Mouse (Mus musculus) lung, adult 10 weeks (tissue): ENCODE data around the gene B4galt4. TPM values are rescaled to one million over a fixed set of nuclear protein-coding genes. Genes with fewer than 3 reads are reported as not detected.

Experiments used
- polyA plus RNA-seq: library from polyadenylated mRNA; stranded (reverse); fragments of 350-450 nt; fragmentation: Illumina TruSeq; extraction: RNeasy Lipid Tissue Mini Kit (QIAGEN cat#74804); gene quantifications from one replicate; pipeline ENCODE4 v1.2.3, GENCODE M21; 2014; ENCODE audit warnings: low read depth, low replicate concordance; ENCODE audit not compliant: insufficient read depth

Gene B4galt4
- 36.5 TPM for polyA plus RNA-seq

GRCm38 (mm10) chr16:38742113-38742658 lies at the start of gene B4galt4:
Gene B4galt4 (plus strand): TSS chr16:38742264.

GRCm38 (mm10) chr16:38712581-38713403 lies 29.3 kb upstream of the B4galt4 start, which contains the start of gene Arhgap31:
Gene Arhgap31 (minus strand): TSS chr16:38713274.

GRCm38 (mm10) chr16:38800091-38800490 lies 58.0 kb downstream of the B4galt4 start, which contains the start of gene Upk1b:
Gene Upk1b (minus strand): TSS chr16:38800328.

Other genes with a start within 250 kb of the B4galt4 start
- 11.8 TPM for gene Timmdc1, start 219.6 kb upstream of the B4galt4 start, polyA plus RNA-seq
- gene Poglut1, start 192.0 kb upstream of the B4galt4 start, polyA plus RNA-seq, result 23.5 TPM
- gene Tmem39a, start 183.6 kb upstream of the B4galt4 start, polyA plus RNA-seq, result 24.3 TPM
- 23.6 TPM for gene Arhgap31, start 29.0 kb upstream of the B4galt4 start, polyA plus RNA-seq
- gene Upk1b, start 58.1 kb downstream of the B4galt4 start, polyA plus RNA-seq, result 38.0 TPM
- not detected for gene 4930435E12Rik, start 86.5 kb downstream of the B4galt4 start, polyA plus RNA-seq
- 0.50 TPM for gene Igsf11, start 150.4 kb downstream of the B4galt4 start, polyA plus RNA-seq